Mouse (Mus musculus) kidney, adult 8-10 months (tissue): ENCODE data around the gene Chpt1.
"Not testable (repeated sequence)": the region's sequence is repeated elsewhere in the genome, so short reads cannot be mapped to it uniquely, and the experiment has no call there.

Source experiments
- DNase-seq, 2 experiments: peaks; one replicate each; pipeline ENCODE4 v3.0.0; 2022

Chpt1 gene

DNA sequence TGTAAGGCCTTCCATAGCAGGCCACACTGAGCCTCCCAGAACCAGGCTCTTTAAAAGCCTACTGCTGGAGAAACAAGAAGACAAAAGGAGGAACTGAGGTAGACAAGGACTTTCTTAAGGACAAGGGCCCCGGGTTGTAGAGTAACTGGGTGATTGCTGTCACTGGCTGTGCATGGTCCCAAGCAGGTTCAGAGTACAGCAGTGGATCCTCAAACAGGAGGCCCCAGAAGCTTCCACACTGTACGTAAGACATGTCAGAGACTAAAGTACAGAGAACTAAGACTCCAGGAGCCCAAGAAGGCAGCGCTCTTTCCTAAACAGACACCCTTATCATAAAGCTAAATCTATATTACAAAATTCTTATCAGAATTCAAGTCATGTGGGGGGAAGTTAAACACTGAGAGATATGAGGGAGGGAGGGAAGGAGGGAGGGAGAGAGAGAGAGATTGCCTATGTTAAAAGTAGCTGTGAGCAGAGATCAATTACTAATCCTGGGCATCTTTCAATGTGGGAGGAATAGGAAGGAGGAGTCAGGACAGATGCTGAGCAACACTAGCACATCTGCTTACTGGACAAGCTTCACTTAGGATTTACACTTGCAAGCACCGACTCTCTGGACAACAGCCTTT, 8.8 kb downstream of the Chpt1 start:
- DNase-seq, result peak in 1 of 2 experiments; percentile 40

DNA sequence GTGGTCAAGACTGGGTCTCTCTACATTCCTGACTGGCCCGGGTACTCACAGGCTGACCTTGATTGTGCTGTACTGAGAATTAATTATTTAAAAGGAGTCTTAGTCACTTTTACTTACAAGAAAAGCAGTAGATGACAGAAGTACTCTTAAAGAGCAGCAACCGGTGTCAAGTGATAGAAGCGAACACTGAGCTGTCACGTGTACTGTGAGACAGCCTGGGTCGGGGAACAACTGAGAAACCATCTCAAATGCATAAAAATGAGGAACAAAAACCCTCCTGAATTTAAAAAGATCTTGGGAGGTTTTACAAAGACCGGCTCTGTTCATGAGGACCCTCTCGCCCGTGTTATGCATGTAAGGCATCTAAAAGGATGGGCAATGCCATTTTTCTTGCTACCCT, 11.2 kb downstream of the Chpt1 start:
- DNase-seq, result no peak

DNA sequence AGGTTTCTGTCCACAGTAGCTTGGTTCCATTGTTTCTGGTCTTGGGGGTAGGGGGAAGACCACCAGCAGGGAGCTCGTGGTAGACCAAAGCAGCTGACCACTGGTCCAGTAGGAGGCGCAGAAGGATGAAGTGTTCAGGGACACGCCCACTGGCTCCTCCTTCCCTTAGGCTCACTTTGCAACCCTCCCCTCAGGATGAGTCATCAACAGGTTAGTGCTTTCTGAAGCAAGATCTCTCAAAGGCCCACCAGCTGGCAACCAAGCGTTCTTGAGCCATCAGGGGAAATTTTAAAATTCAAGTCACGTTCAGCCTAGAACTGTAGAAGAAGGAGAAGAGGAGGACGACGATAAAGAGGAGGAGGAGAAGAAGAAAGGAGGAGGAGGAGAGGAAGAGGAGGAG, 12.2 kb downstream of the Chpt1 start:
- DNase-seq, result peak in 1 of 2 experiments; percentile 44

DNA sequence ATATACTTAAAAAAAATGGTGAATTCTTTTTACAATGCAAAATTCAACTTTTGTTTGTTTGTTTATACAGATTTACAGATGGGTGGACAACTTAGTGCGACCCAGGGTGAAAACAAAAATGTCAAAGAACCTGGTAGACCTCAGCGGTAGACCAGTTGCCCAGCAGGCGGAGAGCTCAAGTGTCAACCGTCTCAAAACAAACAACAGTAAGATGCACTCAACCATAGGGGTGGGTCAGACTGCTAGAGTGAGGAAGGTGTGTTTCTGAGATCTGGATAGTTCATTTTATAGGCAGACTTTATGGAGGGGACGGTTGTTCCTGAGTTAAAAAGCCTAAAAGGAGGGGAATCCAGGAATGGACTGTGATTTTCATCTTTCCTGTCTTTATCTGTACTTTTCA, 15.2 kb downstream of the Chpt1 start:
- DNase-seq, result no peak

DNA sequence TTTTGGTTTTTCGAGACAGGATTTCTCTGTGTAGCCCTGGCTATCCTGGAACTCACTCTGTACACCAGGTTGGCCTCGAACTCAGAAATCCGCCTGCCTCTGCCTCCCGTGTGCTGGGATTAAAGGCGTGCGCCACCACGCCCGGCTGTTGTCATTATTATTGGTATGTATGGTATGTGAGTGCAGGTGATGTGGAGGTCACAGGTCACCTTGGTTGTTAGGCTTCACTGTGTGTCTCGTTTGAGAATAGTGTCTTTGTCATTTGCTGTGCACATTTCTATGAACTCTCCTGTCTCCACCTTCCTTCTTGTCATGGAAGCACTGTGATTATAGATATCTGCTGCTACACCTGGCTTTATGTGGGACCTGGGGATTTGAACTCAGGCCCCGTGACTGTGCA, 21.0 kb downstream of the Chpt1 start:
- not testable (repeated sequence) for DNase-seq

DNA sequence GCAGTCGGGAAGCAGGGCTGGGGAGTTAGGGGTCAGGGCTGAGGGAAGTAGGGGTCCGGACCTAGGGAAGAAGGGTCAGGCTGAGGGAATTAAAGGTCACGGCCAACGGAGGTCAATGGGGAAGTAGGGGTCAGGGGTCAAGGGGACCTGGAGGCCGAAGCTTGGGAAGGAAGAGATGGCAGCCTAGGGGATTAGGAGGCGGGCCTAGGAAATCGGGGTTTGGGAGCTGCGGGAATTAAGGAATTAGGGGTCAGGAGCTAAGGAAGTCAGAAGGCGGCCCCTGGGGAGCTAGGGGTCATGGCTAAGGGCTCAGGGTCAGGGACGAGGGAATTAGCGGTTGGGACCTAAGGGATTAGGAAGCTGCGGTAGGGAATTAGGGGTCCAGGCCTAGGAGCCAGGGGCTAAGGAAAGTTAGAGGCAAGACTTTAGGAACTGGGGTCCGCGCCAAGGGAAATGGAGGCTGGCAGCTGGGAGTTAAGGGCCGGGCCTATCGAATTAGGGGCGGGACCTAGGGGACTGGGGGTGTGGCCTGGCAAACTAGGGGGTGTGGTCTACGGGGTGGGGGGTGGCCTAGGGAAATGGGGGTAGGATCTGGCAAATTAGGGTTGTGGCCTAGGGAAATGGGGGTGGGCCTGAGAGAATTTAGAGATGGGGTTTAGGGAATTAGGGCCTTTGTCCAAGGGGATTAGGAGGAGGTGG, 43.6 kb downstream of the Chpt1 start:
- DNase-seq, result peak in 1 of 2 experiments; percentile 28

DNA sequence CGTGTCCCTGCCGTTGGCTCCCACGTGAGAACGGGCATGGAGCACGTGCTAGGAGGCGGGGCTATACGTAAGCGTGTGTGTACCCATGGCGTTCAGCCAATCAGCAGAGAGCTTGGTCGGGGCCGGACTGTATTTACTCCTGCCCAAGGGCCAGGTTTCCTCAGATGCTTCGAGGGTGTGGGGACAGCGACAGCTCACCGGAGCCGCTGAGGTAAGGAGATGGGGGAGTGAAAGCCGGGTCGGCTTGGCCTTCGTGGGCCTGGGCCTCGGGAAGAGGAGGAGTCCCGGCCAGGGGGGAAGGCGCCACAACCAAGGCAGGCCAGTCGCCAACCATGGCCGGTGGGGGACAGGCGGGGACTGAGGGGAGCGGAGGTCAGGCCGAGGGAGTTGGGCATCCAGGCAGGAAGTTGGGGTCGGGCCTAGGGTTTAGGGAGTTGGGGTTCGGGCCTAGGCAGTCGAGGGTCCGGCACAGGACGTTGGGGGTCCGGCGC, 44.3 kb downstream of the Chpt1 start, which contains the start of gene Sycp3:
Gene Sycp3, plus strand, starts transcription at position 68 of the 491 bp plus-strand sequence.
- DNase-seq, result peak; percentile 28 to 54

DNA sequence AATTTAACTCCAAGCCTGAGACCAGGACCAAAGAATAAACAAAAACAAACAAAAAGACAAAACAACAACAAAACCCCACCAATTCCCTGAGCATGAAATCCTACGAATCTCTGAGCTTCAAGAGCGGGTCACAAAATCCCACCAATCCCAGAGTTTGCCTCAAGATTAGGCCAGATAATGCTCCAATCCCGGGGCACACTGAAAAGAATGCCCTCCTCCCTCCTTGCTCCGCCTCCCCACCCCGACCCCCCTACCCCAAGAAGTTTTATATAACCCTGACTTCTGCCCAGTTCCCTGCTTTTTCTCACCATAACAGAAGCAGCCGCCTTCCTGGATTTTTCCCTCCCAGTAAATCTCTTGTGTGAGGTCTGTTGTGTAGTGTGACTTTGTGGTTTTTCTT, 46.1 kb downstream of the Chpt1 start:
- no peak for DNase-seq

DNA sequence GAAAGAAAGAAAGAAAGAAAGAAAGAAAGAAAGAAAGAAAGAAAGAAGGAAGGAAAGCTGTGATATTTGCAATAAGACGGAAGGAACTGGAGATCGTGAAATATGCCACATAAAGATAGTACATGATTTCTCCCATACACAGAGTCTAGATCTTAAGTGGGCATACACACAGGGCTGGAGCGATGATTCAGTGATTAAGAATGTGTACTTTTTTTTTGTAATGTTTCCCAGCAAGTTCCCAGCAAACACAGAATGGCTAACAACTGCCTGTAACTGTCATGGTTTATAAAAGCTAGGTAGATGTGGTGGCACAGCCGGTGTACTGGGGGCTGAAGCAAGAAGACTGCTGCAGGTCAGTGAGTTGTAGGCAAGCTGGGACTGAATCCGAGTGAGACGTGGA, 51.9 kb downstream of the Chpt1 start:
- no peak for DNase-seq

DNA sequence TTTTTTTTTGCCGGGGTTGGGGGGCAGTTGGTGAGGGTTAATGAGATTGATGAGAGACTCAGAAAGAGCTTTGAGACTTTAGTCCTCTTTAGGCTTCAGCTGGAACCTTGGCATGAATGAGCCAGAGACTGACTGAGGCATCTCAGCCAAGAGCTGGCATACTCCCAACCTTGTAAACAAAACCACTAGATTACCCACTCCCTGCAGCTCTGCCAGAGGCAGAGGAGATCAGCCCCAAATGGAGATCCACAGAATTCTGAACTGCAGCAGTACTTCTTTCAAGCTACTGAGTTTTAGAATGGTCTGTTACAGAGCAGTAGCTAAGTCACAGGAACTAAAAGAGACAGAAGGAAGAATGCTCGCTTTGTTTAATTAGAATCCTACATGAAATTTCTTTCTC, 52.7 kb downstream of the Chpt1 start:
- no peak for DNase-seq

DNA sequence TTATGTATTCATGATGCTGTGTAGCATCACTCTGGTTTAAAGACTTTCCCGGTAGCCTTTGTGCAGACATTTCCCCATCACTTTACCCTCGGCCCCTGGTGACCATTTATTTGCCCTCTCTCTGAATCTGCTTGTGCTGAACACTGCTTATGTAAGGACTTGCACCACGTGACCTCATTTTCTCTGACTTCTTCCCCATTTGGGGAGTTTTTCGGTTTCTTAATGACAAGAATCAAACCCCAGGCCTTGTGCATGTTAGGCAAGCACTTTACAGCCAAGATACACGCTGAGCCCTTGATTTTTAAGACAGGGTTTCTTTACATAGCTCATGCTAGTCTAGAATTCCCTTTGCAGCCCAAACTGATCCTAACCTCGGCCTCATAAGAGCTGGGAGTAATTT, 62.6 kb downstream of the Chpt1 start:
- DNase-seq, result no peak

DNA sequence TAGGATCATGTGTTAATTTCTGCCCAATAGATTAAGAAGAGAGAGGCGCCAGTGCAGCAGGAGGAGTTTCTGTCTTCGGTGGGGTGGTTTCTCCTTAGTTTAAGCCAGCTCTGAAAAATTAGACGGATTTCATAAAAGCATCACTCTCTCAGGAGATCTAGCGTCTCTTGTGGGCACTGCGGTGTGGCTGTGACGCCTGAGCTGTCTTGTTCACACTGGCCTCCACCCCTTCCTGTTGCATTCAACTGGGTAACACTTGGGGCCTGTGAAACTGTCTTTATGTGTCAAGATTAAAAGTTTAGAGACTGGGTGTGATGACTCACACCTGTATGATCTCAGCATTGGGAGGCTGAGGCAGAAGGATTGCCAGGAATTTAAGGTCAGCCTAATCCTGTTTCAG, 75.9 kb downstream of the Chpt1 start:
- DNase-seq, result no peak

DNA sequence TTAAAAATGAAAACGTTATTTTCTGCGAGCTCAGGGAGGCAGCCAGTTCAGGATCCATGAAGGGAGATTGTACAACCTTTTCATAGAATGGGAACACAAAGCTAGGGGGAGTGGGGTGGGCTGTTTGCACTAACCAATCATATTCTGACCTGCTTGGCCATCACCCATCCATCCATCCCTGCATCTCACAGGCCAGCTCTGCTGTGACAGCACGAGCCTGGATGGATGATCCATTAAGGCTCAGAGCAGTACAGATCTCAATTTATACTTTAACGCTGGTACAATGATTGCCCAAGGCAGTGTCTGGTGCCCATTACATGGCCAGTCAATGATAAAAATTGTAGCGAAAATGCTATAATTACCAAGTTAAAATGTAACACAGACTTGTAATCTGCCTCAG, 77.0 kb downstream of the Chpt1 start:
- no peak for DNase-seq

DNA sequence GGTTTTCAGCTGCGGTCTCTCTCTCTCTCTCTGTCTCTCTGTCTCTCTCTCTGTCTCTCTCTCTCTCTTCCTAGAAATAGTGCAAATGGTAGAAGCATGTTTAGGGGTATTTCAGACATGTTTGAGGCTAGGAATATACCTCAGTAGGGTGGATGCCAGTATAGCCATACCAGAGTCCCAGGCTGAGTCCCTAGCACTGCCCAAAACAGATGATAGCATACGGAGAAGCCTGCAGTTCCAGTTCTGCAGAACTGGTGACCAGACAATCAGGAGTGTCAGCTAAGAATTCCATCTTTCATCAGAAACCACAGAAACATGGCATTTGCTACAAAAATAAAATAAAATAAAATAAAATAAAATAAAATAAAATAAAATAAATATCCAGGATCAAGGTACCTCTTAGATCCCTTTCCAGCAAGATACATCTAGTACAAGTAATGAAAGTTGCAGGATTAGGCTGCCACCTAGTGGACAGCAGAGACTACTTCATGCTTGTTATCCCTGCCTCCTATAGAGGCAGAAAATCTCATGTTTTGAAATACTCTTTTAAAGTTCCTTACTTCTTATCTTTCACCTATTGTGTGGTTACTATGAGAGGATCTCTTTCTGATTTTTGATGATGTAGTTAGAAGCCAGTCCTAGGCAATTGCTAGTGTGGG, 77.6 kb downstream of the Chpt1 start:
- peak; percentile 45 to 57 for DNase-seq

DNA sequence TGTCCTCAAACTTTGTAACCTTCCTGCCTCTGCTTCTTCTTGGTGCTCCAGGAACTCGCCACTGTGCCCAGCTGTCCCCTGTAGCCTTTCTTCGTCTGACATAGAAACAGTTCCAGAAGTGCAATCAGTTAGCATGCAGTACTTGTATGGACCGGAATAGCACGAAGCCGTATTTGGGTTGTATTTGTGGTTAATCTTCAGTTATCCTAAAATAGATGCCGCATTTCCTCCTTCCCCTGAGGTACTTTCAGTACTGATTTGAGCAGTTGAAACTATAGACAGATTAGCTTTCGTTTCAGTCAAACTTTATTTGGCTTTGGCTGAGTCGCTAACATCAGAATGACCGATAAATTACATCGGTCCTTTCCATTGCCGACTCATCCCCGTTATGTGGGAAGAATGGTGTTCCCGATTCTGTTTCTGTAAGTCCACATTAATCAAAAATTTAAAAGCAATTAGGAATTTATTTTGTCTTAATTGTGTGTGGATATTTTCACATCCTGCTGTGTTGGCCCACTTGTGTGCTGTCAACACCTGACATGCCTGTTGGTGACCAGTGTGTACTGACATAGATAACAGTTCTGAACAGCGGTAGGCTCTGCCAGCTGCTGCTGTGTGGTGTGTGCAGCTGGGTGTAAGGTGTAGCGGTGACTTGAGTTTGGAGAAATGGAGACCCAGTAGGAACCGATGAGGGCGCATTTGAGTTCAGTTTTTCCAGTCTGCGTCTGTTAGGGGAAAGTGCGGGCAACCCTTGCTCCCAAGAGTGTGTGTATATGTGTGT, 83.0 kb downstream of the Chpt1 start:
- no peak for DNase-seq

DNA sequence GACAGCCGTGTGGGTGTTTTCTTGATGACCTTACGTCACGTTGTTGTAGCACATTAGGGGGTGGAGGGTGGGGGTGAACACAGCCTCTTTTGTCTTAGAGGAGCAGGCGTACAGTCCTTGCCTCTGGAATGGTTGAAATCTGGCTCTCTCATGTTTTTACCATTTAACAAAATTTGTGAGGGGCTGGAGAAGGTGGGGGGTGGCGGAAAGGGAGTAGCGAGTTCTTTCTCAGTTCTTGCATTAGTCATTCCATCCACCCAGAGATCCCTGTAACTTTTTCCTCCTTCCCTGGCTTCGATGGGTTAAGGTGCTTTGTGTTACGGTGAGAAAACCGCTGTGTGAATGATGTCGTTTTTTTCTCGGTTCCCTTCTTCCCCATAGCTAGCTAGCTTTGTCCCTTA, 83.7 kb downstream of the Chpt1 start:
- DNase-seq, result no peak

DNA sequence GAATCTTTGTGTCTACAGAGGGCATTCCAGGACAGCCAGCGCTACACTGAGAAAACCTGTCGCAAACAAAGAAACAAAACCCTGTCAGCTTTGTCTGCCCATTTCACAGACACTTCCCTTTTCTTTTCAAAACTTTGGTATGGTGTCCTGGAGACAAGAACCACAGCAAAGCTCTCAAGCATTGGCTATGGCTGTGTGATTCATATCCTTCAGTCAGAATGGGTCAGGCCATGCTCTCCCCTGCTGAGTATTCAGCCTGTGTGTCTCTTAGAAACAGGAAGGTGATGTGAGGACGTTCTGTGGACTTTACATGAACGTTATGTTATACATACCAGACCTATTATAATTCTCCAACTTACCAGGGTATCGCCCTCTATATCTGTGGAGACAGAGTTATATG, 86.2 kb downstream of the Chpt1 start:
- DNase-seq, result no peak

DNA sequence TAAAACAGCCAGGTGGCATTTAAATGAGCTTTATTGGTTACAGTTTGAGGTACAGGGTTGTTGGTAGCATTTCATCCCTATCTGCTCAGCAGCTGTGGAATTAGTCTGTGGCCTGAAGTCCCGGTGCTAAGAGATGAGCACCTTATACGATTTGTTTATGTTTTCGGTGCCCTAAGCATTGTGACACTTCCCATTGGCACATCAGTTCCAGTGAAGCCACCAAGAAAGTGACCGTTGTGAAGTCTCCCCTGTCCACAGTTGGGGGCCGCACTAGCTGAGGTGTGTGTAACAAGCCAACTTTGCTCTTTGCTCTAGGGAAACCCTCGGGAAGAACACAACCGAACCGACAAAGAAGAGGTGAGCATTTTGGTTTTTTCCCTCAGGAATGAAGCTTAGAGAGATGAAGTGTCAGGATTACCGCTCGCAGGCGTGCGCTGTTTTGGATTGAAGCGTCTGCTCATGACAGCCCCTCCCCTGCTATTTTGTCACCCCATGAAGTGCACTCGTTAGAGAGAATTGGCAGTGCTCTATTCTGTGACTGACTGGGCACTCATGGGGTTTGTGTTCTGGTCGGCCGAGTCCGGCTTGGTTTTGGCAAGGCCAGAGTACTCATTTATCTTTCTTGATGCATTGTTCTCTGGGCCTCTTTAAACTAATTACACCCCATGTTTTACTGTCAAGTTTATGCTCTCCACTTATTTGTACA, 91.4 kb downstream of the Chpt1 start:
- DNase-seq, result no peak

DNA sequence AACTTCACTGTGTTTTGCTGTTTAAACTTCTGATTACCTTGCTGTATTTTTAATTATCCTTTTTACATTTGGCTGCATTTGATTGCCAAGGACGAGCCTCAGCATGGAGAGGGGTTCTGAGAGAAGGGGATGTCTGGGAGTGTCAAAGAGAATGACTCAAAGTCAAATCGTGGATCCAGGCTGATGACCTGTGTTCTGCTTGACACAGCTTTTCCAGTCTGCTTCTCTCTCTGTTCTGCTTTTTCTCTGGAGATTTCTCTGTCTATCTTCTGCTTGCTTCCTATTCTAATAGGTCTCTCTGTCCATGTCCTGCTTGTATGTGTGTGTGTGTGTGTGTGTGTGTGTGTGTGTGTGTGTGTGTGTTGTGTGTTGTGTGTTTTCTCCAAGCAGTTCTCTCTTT, 94.1 kb downstream of the Chpt1 start:
- no peak for DNase-seq

DNA sequence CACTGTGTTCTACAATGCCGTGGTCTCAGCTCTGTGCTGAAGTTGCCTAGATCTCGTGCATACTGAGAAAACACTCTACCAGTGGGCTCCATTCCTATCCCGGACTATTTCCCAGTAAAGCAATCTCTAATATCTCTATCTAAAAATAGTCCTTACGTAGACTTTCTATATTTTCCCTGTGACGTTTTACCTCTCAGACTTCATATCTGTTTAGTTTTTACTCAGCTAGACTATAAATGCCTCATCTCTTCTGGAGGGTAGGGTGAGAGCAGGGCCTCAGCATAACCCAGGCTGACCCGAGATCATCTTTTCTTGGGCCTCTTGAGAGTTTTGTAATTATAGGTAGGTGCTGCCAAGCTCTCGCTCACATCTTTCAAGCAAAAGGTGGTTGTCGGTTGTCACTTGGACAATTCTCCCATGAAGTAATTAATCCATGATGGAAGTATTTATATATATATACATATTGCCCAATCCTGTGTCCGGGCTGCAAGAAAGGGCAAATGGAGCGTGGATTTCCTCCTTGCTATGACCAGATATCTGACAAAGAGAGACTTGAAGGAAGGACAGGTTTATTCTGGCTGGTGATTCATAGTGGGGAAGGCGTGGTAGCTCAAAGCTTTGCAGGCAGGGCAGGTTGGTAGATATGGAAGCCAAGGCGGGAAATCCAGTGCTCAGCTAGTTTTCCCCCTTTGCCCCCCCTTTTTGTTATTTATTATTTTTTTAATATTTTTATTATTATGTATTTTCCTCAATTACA, 95.8 kb downstream of the Chpt1 start:
- no peak for DNase-seq

DNA sequence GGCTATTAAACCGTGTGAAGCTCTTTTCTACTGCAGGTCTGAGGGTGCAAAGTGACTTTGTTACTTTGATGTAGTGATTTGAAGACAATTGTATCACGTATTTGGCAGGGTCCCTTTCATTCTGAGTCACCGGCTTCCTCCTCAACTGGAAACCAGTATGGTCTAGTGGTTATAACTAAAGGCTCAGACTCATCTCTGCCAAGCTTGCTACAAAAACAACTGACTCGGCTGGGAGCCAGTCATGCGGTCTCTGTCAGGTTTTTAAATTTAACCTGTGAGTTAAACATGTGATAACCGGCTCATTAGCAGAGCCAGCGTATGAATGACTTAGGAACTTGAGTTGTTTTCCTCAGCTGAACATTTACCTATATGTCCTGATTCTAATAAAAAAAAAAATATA, 98.1 kb downstream of the Chpt1 start:
- peak in 1 of 2 experiments; percentile 29 for DNase-seq

DNA sequence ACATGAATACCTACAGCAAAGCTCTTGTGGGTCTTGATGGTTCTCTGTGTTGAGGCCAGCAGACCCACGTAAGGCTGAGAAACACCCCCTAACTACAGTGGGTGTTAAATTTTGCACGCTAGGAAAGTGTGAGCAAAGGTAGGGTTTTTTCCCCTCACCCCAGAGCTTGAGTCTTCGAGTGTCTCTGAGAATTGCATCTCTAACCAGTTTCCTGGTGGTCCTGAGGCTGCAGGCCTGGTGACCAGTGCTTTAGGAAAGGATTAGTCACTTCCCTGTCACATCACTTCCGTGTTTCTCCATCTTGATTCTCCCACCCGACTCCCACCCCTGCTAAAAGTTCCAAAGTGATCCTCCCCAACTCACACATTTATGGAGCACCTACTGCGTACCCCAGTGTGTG, 99.7 kb downstream of the Chpt1 start:
- DNase-seq, result no peak
